Mouse (Mus musculus) liver, embryonic 13.5 days (tissue): ENCODE results near the gene Helz. TPM values are rescaled to one million over a fixed set of nuclear protein-coding genes. Genes with fewer than 3 reads are reported as not detected.

Experiments used
- ATAC-seq: fragments of 200-750 bp; cut with Nextera tagmentation; 2 replicates; pipeline ENCODE4 v1.8.0; 2017; ENCODE audit warnings: low read depth, mild to moderate bottlenecking, moderate number of reproducible peaks, moderate library complexity
- DNase-seq: peaks from one replicate; pipeline ENCODE4 v3.0.0; 2022
- H3K27ac ChIP-seq: fragments of 300-500 bp; sonication (generic); 2 replicates; pipeline ENCODE4 v1.5.1; 2015; ENCODE audit warnings: moderate library complexity, mild to moderate bottlenecking, inconsistent platforms
- H3K27me3 ChIP-seq: fragments of 300-500 bp; sonication (generic); 2 replicates; pipeline ENCODE4 v1.6.1; 2015; ENCODE audit warnings: mild to moderate bottlenecking, inconsistent platforms
- H3K36me3 ChIP-seq: fragments of 300-500 bp; sonication (generic); 2 replicates; pipeline ENCODE4 v1.6.1; 2015; ENCODE audit warnings: mild to moderate bottlenecking, inconsistent platforms
- H3K4me1 ChIP-seq: fragments of 300-500 bp; sonication (generic); replicated peaks from 2 replicates; pipeline ENCODE4 v1.6.1; 2015; ENCODE audit warnings: inconsistent platforms
- H3K4me2 ChIP-seq: fragments of 300-500 bp; sonication (generic); 2 replicates; pipeline ENCODE4 v1.6.1; 2015; ENCODE audit warnings: inconsistent platforms, mild to moderate bottlenecking, moderate library complexity
- H3K4me3 ChIP-seq: fragments of 300-500 bp; sonication (generic); replicated peaks from 2 replicates; pipeline ENCODE4 v1.5.1; 2015; ENCODE audit warnings: mild to moderate bottlenecking, inconsistent platforms
- H3K9ac ChIP-seq: fragments of 300-500 bp; sonication (generic); 2 replicates; pipeline ENCODE4 v1.6.1; 2015; ENCODE audit warnings: mild to moderate bottlenecking, inconsistent platforms
- H3K9me3 ChIP-seq: fragments of 300-500 bp; sonication (generic); replicated peaks from 2 replicates; pipeline ENCODE4 v1.6.1; 2016; ENCODE audit warnings: inconsistent platforms
- WGBS: fragments of 180-500 bp; shearing (Covaris S2); methylation state at CpG from one replicate; pipeline ENCODE4 v1.1.7; 2015; ENCODE audit not compliant: insufficient replicate concordance; 5-methylcytosine and 5-hydroxymethylcytosine counted together
- polyA plus RNA-seq: library from polyadenylated mRNA; unstranded; fragments of >200 nt; fragmentation: Nextera tagmentation; extraction: Ambion mirVana; gene quantifications from 2 replicates; pipeline ENCODE4 v1.2.1, GENCODE M21; 2015

Gene Helz
- polyA plus RNA-seq, 1 experiment from 2014 or later = 5.4 TPM

DNA sequence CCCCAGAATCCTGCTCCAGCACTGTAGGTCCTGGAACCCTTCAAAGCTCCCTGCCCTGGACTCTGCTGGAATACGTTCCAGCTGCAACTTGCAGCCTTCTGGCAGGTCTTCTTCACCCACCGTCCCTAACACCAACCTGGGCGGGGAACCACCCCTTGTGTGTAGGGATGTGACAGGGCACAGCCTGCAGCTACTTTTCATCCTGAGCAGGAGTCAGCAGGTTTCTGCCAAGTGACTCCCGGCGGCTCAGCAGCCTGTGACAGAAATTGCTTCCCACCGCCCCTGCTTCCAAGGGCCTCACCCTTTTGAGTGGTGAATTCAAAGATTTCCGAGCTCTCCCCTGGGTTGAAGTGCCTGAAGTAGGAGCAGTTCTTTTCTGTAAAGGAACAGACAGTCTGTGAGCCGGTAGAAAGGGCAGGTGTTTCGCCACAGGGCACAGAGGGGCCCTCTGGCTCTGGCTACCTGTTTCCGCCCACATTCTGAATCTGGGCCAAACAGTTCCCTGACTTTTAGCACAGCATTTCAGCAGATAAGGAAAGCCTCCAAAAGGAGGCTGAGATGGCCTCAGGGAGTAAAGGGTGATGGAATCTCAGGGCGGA, 157.8 kb downstream of the Helz start:
- 69% methylated on average over 11 of the region's 11 CpGs for WGBS
- Histone ChIP-seq H3K36me3 (no peaks in the 10 kb centered on the region), H3K9me3 (no peaks in the 10 kb centered on the region), H3K4me2 (no peak overlapping the region), H3K4me3 (no peak overlapping the region), H3K4me1 (peaks cover 3% of the 10 kb centered on the region; the same call in 1 of the 2 replicates), H3K9ac (no peak overlapping the region), H3K27me3 (peaks cover 7% of the 10 kb centered on the region; the same call in 1 of the 2 replicates), H3K27ac (no peak overlapping the region)
- DNase-seq (no peak), ATAC-seq (no peak)

GRCm38 (mm10) chr11:107707897-107708610, 160.3 kb downstream of the Helz start:
- no peaks in the 10 kb centered on the region for H3K9me3 ChIP-seq
- no peak overlapping the region for H3K27ac ChIP-seq
- H3K9ac ChIP-seq = no peak overlapping the region
- peaks cover 7% of the 10 kb centered on the region; the same call in 1 of the 2 replicates for H3K27me3 ChIP-seq
- no peak for ATAC-seq
- no peak overlapping the region for H3K4me3 ChIP-seq
- 74% methylated on average over 20 of the region's 20 CpGs for WGBS
- no peaks in the 10 kb centered on the region for H3K36me3 ChIP-seq
- H3K4me1 ChIP-seq = peaks cover 3% of the 10 kb centered on the region; the same call in 1 of the 2 replicates
- DNase-seq = no peak
- no peak overlapping the region for H3K4me2 ChIP-seq

DNA sequence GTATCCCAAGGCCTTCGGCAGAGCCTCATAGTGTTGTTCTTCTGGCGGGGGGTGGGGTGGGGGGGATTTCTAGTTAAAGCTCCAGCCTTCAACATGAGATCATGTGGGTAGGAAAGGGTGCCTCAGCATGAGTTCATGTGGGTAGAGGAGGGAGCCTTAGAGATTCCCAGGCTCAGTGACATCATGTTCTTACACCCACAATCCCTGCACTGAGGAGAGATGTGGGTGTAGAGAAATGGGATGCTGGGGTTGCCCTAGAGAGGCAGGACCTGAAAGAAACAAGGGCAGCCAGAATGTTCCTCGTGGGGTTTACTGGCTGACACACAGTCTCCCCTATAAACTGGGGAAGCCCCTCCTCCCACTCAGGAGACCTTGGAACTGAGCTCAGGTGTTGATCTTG, 162.6 kb downstream of the Helz start:
- Histone ChIP-seq H3K36me3 (no peaks in the 10 kb centered on the region), H3K4me2 (no peak overlapping the region), H3K4me3 (no peak overlapping the region), H3K9me3 (no peaks in the 10 kb centered on the region), H3K4me1 (no peaks in the 10 kb centered on the region; the same call in 1 of the 2 replicates), H3K27ac (no peak overlapping the region), H3K9ac (no peak overlapping the region), H3K27me3 (0 out of 2 replicates have a peak, but pooled peaks cover 2% of the 10 kb centered on the region)
- no peak for DNase-seq
- 56% methylated on average over 3 of the region's 3 CpGs for WGBS
- no peak for ATAC-seq

- Histone ChIP-seq H3K9me3 (no peaks in the 10 kb centered on the region), H3K27me3 (no peaks in the 10 kb centered on the region), H3K36me3 (no peaks in the 10 kb centered on the region), H3K4me1 (no peaks in the 10 kb centered on the region), H3K27ac (no peak overlapping the region), H3K9ac (no peak overlapping the region), H3K4me2 (no peak overlapping the region), H3K4me3 (no peak overlapping the region)
- no peak for DNase-seq
- no peak for ATAC-seq
- 77% methylated on average over 7 of the region's 7 CpGs for WGBS
These were observed 166.6 kb downstream of the Helz start for GRCm38 (mm10) chr11:107714368-107714767.

- no peak for DNase-seq
- Histone ChIP-seq H3K27ac (no peak within 1 kb of the TSS), H3K4me2 (no peak within 1 kb of the TSS), H3K4me1 (no peaks in the 10 kb centered on the region), H3K36me3 (no peaks in the 10 kb centered on the region), H3K27me3 (no peaks in the 10 kb centered on the region), H3K9me3 (no peaks in the 10 kb centered on the region), H3K4me3 (no peak within 1 kb of the TSS), H3K9ac (no peak within 1 kb of the TSS)
- ATAC-seq = no peak
- WGBS = 64% methylated on average over 16 of the region's 16 CpGs
These were observed 168.7 kb downstream of the Helz start, which contains the start of gene Cacng1 for GRCm38 (mm10) chr11:107716332-107716938. TSS of gene Cacng1 (minus strand) at chr11:107716522.

- Histone ChIP-seq H3K9me3 (no peaks in the 10 kb centered on the region), H3K9ac (no peak overlapping the region), H3K4me1 (no peaks in the 10 kb centered on the region), H3K4me3 (no peak overlapping the region), H3K36me3 (no peaks in the 10 kb centered on the region), H3K4me2 (no peak overlapping the region), H3K27me3 (no peaks in the 10 kb centered on the region), H3K27ac (no peak overlapping the region)
- 68% methylated on average over 9 of the region's 9 CpGs for WGBS
- no peak for ATAC-seq
- no peak for DNase-seq
These were observed 172.7 kb downstream of the Helz start for GRCm38 (mm10) chr11:107720264-107721021.

DNA sequence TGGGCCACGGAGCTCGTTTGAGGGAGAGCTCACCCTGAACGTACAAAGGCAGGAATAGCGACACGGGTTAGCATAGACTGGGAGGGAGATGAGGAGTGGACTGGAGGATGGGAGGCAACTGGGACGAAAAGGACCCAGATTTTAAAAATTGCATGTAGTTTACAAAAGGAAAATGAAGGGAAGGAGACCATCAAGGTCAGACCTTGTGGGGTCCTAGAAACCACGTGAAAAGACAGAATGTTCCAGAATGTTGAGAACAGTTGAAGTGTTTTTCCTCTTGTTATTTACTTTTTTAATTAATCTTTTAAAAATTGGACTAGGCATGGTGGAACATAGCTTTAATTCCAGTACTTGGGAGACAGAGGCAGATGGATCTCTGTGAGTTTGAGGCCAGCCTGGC, 173.3 kb downstream of the Helz start:
- no peak overlapping the region for H3K4me2 ChIP-seq
- no peaks in the 10 kb centered on the region for H3K27me3 ChIP-seq
- WGBS = 67% methylated on average over 7 of the region's 7 CpGs
- H3K4me3 ChIP-seq = no peak overlapping the region
- no peaks in the 10 kb centered on the region for H3K4me1 ChIP-seq
- no peaks in the 10 kb centered on the region for H3K36me3 ChIP-seq
- H3K27ac ChIP-seq = no peak overlapping the region
- H3K9ac ChIP-seq = no peak overlapping the region
- DNase-seq (no peak), ATAC-seq (no peak)
- no peaks in the 10 kb centered on the region for H3K9me3 ChIP-seq

GRCm38 (mm10) chr11:107724603-107725002, 176.9 kb downstream of the Helz start:
- H3K9me3 ChIP-seq = no peaks in the 10 kb centered on the region
- ATAC-seq = no peak
- H3K4me1 ChIP-seq = no peaks in the 10 kb centered on the region
- DNase-seq = no peak
- no peaks in the 10 kb centered on the region for H3K27me3 ChIP-seq
- no peak overlapping the region for H3K4me3 ChIP-seq
- no peaks in the 10 kb centered on the region for H3K36me3 ChIP-seq
- H3K9ac ChIP-seq = no peak overlapping the region
- WGBS = 62% methylated on average over 8 of the region's 8 CpGs
- H3K27ac ChIP-seq = no peak overlapping the region
- no peak overlapping the region for H3K4me2 ChIP-seq

DNA sequence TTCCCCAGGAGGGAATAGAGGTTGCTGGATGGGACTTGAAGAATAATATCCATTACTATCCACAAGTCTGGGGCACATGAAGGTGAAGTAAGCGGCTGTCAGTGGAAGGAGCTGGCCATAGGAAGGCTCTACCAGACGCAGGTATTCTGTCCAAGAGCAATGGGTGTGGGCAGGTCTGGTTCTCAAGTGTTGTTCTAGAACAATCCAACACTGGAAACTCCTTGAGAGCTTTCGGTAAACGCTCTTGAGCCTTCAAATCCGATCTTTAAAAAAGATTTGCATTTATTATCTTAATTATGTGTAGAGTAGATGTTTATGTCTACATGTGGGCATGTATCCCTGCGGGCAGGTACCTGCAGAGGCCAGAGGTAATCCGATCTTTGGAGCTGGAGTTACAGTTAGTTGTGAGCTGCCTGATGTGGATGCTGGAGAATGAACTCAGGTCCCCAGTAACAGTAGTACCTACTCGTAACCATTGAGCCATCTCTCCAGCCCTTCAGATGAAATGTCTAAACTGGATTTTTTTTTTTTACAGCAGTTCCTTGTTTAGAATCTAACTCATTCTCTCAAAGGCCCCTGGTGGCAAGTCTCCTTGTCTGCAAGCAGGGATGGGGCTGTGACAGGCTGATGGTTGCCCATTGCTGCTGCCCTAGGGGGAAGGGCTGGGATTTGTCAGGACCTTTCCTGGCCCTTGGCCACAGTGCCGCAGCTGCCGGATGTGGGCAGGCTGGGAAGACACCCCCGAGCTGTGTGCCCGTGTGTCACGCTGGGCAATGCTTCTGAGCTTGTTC, 180.5 kb downstream of the Helz start:
- 64% methylated on average over 13 of the region's 13 CpGs for WGBS
- DNase-seq = no peak
- H3K4me2 ChIP-seq = no peak overlapping the region
- no peak overlapping the region for H3K9ac ChIP-seq
- no peak for ATAC-seq
- H3K27me3 ChIP-seq = no peaks in the 10 kb centered on the region
- no peaks in the 10 kb centered on the region for H3K9me3 ChIP-seq
- H3K36me3 ChIP-seq = no peaks in the 10 kb centered on the region
- no peak overlapping the region for H3K4me3 ChIP-seq
- no peak overlapping the region for H3K27ac ChIP-seq
- H3K4me1 ChIP-seq = no peaks in the 10 kb centered on the region

- Histone ChIP-seq H3K4me1 (no peaks in the 10 kb centered on the region), H3K36me3 (no peaks in the 10 kb centered on the region), H3K27ac (no peak overlapping the region), H3K4me3 (no peak overlapping the region), H3K4me2 (no peak overlapping the region), H3K27me3 (no peaks in the 10 kb centered on the region), H3K9me3 (no peaks in the 10 kb centered on the region), H3K9ac (no peak overlapping the region)
- ATAC-seq = no peak
- 52% methylated on average over 7 of the region's 7 CpGs for WGBS
- no peak for DNase-seq
These were observed 181.4 kb downstream of the Helz start for GRCm38 (mm10) chr11:107729141-107729540.
